Mouse (Mus musculus) bone marrow, adult 2 months (tissue): ENCODE results near the gene Car14.
"Not testable (repeated sequence)": the region's sequence is repeated elsewhere in the genome, so short reads cannot be mapped to it uniquely, and the experiment has no call there.

Experiments
- CTCF ChIP-seq: fragments of 200-500 bp; IDR thresholded peaks from 2 replicates; pipeline ENCODE4 v1.5.1; 2011; ENCODE audit warnings: low read length, control low read depth; ENCODE audit not compliant: control insufficient read depth, insufficient read depth
- POLR2A ChIP-seq: fragments of 200-500 bp; IDR thresholded peaks from 2 replicates; pipeline ENCODE4 v1.6.1; 2011; ENCODE audit warnings: low read depth, mild to moderate bottlenecking, control low read depth, low read length, borderline replicate concordance; ENCODE audit not compliant: control insufficient read depth

GRCm38 (mm10) chr3:95858278-95858677, 46.2 kb downstream of the Car14 start:
- TF ChIP-seq CTCF, POLR2A: not testable (repeated sequence)
